Mouse (Mus musculus) neutrophil, adult 59 days (primary cell): Measurements from ENCODE around the gene Rit1. TPM values are rescaled to one million over a fixed set of nuclear protein-coding genes. Genes with fewer than 3 reads are reported as not detected.

ENCODE experiments used
- total RNA-seq, 2 experiments: library from RNA; stranded (reverse); gene quantifications; 1 replicate in 1 of 2; 2 replicates in 1 of 2; pipeline ENCODE4 v1.2.4; 2023

Gene Rit1
- 10 to 100 TPM; 47.9 to 50.6 TPM for total RNA-seq

GRCm38 (mm10) chr3:88716399-88717197 lies at the start of gene Rit1:
Gene Rit1 (plus strand): TSS chr3:88716838.

DNA sequence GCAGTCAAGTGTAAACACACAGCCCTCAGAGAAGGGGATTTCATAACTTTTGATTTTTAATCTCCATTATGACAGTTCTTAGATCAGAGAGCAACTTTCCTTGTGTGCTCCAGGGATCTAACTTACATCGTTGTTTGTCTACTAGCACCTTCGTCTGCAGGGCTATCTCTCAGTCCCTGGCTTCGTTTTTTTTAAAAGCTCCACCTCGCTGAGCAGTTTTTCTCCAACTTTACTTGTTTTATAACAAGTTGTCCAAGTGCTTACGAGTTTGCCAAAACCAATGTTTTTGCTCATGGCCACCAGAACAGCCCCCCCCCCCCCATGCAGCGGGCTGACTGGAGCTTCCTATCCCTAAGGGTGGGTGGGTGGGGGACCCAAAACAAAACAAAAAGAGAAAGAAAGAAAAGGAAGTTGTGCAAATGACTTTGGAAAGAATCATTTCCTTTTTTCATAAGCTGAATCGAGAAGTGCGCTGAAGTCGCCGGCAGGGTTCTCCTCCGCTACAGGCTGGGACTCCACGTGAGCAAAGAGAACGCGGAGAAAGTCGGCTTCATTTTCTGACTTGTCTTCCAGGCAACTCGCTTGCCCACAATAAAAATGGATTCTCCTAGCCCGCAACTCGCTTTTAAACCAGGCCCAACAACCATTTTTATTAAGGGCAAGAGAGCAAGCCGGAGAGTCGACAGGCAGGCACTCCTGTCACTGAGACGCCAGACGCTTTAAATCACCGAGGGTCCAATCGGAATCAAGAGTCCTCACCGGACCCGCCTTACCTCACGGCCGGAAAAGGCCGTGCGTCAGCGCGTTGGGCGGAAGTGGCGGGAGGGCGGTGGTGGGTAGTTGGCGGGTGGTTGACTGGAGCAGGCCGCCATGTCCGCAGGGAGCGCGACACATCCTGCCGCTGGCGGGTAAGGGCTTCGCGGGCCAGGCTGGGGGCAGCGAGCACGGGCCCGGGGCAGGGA lies 31.4 kb upstream of the Rit1 start, which contains the start of gene Khdc4:
Gene Khdc4 (plus strand): TSS at position 824 of the 962 bp plus-strand sequence.

DNA sequence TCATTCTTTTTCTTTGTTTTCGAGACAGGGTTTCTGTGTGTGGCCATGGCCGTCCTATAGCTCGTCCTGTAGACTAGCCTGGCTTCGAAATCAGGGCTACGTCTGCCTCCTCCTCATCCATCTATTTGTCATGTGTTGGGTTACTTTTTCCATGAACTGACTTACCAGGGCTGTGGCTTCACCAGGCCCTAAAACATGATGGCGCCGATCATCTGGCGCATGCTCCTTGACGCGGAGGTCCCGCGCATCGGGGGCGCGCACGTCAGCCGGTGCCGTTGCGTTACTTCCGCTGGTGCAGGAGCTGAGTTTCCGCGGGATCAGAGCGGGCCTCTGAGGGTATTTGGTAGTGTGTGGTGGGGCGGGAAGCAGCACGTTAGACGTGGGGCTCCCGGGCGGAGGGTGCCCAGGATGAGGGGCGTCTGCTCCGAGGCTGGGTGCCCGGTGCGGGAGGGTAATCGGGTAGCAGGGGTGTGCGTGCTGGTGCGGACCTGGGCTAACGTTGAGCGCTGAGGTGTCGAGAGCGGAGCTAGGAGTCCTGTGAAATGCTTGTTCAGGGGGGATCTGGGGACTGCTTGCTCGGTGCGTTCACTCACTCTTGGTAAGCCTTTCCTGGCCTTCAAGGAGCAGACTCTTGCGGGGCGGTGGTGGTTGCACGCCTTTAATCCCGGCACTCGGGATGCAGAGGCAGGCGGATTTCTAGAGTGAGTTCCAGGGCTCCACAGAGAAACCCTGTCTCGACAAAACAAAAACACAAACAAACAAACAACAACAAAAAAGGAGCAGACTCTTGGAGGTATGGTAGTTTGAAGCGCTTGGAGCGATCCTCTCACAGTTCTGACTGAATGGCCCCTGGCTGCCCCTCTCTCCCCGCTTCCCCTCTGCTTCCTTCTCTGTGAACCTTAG lies 58.6 kb downstream of the Rit1 start, which contains the start of gene Syt11:
Gene Syt11 (minus strand): TSS at position 226 of the 903 bp plus-strand sequence.

Other genes starting within 250 kb of the Rit1 start
- gene Lmna, start 206.9 kb upstream of the Rit1 start, total RNA-seq: 10 to 100 TPM; 10.1 to 20.2 TPM
- under 1 TPM; 0.11 to 0.13 TPM for gene Mex3a, start 184.4 kb upstream of the Rit1 start, total RNA-seq
- not detected for gene Rab25, start 168.5 kb upstream of the Rit1 start, total RNA-seq
- gene Lamtor2, start 163.8 kb upstream of the Rit1 start, total RNA-seq: 10 to 100 TPM; 76.5 to 78.5 TPM
- 10 to 100 TPM; 17.7 to 20.7 TPM for gene Ubqln4, start 163.1 kb upstream of the Rit1 start, total RNA-seq
- 10 to 100 TPM; 75.0 to 88.1 TPM for gene Ssr2, start 141.0 kb upstream of the Rit1 start, total RNA-seq
- gene Arhgef2, start 110.9 kb upstream of the Rit1 start, total RNA-seq: 100 to 1,000 TPM; 210 to 213 TPM
- gene Rxfp4, start 63.7 kb upstream of the Rit1 start, total RNA-seq: not detected
- gene Khdc4, start 31.0 kb upstream of the Rit1 start, total RNA-seq: 10 to 100 TPM; 92.1 to 93.0 TPM
- under 1 TPM; 0.62 to 0.99 TPM for gene Syt11, start 58.3 kb downstream of the Rit1 start, total RNA-seq
- 10 to 100 TPM; 27.4 to 28.4 TPM for gene Gon4l, start 118.4 kb downstream of the Rit1 start, total RNA-seq
- gene Msto1, start 197.2 kb downstream of the Rit1 start, total RNA-seq: 1 to 10 TPM; 5.6 to 7.2 TPM
- gene Ash1l, start 233.8 kb downstream of the Rit1 start, total RNA-seq: 10 to 100 TPM; 39.4 to 39.7 TPM
- 10 to 100 TPM; 62.2 to 63.3 TPM for gene Dap3, start 234.3 kb downstream of the Rit1 start, total RNA-seq